10 mouse cellular contexts compared by ENCODE assay signal in genomic region chr6:36903159-36903794, GRCm38 (mm10).
DNase-seq lines count a peak whose midpoint lies in the region; ATAC-seq and TF ChIP-seq lines count a peak whose summit lies in the region.
"Had no signal": no experiment of that assay in that cellular context is flagged by ENCODE, and none has a peak within 500 bp of the region (broad histone marks: within the 10 kb centered on the region; RNA-seq: fewer than 3 reads in every experiment).

No protein-coding gene starts in this region.

- no peak for TF ChIP-seq CTCF in forebrain, postnatal 0 days (IDR thresholded peaks at IDR 0.05; ENCODE audit: low read depth)

- H3K4me1 ChIP-seq in forebrain, postnatal 0 days (ENCODE audit: insufficient read depth) = no peaks in the 10 kb centered on the region
- peaks cover 8% of the 10 kb centered on the region for H3K4me1 ChIP-seq in midbrain, embryonic 14.5 days (ENCODE audit: control insufficient read depth, insufficient read depth, low read length)
- H3K4me1 ChIP-seq: liver, embryonic 15.5 days had no signal

- H3K9me3 ChIP-seq in forebrain, postnatal 0 days (ENCODE audit: low read length) = no peaks in the 10 kb centered on the region
- H3K9me3 ChIP-seq in midbrain, embryonic 14.5 days (ENCODE audit: control insufficient read depth, low read length) = no peaks in the 10 kb centered on the region
- H3K9me3 ChIP-seq: G1E; liver, embryonic 15.5 days had no signal

- peak overlapping the region; percentile 71 for H3K27ac ChIP-seq in forebrain, postnatal 0 days (ENCODE audit: low read depth, low read length)
- H3K27ac ChIP-seq in midbrain, embryonic 14.5 days (replicated peaks; ENCODE audit: low read depth, low read length) = peak overlapping the region; percentile 60; the same call in 1 of the 2 replicates
- H3K27ac ChIP-seq: liver, embryonic 15.5 days had no signal

- peak overlapping the region; percentile 14; the same call in 1 of the 2 replicates for H3K9ac ChIP-seq in forebrain, postnatal 0 days
- H3K9ac ChIP-seq in midbrain, embryonic 14.5 days (replicated peaks; ENCODE audit: low read length) = no peak overlapping the region
- H3K9ac ChIP-seq: liver, embryonic 15.5 days had no signal

- H3K27me3 ChIP-seq in forebrain, postnatal 0 days (ENCODE audit: insufficient read depth, low read length) = no peaks in the 10 kb centered on the region
- no peaks in the 10 kb centered on the region for H3K27me3 ChIP-seq in midbrain, embryonic 14.5 days (ENCODE audit: control insufficient read depth, insufficient read depth, low read length)
- H3K27me3 ChIP-seq: liver, embryonic 15.5 days had no signal

- whole genome bisulfite sequencing in forebrain, postnatal 0 days = 8% methylated on average over 8 of the region's 8 CpGs
- 6% methylated on average over 8 of the region's 8 CpGs for WGBS in midbrain, embryonic 14.5 days

- peak; percentile 45 for DNase-seq in Muller cell, postnatal 12 days (ENCODE audit: inconsistent ontology term)
- DNase-seq in brain, adult 2 months (ENCODE audit: low read depth, low spot score) = peak; percentile 85
- DNase-seq in forebrain, postnatal 0 days = peak; percentile 26
- DNase-seq in midbrain, embryonic 14.5 days = peak; percentile 37
- DNase-seq in urinary bladder, adult 2 months (ENCODE audit: low spot score) = no peak
- DNase-seq in MN1 (ENCODE audit: low spot score) = no peak
- DNase-seq: gastrocnemius, postnatal 36 days had no signal

- H3K4me3 ChIP-seq in forebrain, postnatal 0 days (ENCODE audit: low read depth, low read length) = no peak overlapping the region
- H3K4me3 ChIP-seq in midbrain, embryonic 14.5 days (replicated peaks; ENCODE audit: low read depth, low read length) = no peak overlapping the region
- H3K4me3 ChIP-seq: liver, embryonic 15.5 days had no signal

- no peak overlapping the region for H3K4me2 ChIP-seq in forebrain, postnatal 0 days (ENCODE audit: low read depth)
- no peak overlapping the region for H3K4me2 ChIP-seq in midbrain, embryonic 14.5 days (ENCODE audit: low read length)
- H3K4me2 ChIP-seq: liver, embryonic 15.5 days had no signal

- no peaks in the 10 kb centered on the region for H3K36me3 ChIP-seq in forebrain, postnatal 0 days (ENCODE audit: insufficient read depth)
- no peaks in the 10 kb centered on the region for H3K36me3 ChIP-seq in midbrain, embryonic 14.5 days (ENCODE audit: control insufficient read depth, insufficient read depth, low read length)
- H3K36me3 ChIP-seq: G1E; liver, embryonic 15.5 days had no signal

- ATAC-seq in forebrain, postnatal 0 days = peak; percentile 72
- ATAC-seq in midbrain, embryonic 14.5 days (ENCODE audit: low FRiP score, low TSS enrichment) = peak; percentile 50; the same call in 1 of the 2 replicates
- no peak for ATAC-seq in erythroid progenitor cell, adult 5-6 weeks (replicated peaks; ENCODE audit: low FRiP score, poor library complexity, severe bottlenecking)

Comparison
In these comparisons a context has a peak if more than half of its experiments do, and no peak if none do; other contexts are left out.
1. DNase-seq: peak in Muller cell, postnatal 12 days (single experiment), brain, adult 2 months (single experiment), forebrain, postnatal 0 days (single experiment) and midbrain, embryonic 14.5 days (single experiment); none in urinary bladder, adult 2 months (single experiment) and MN1 (single experiment).